Mouse (Mus musculus) macrophage (primary cell): Measurements from ENCODE around the gene Sf3a1. TPM values are rescaled to one million over a fixed set of nuclear protein-coding genes. Genes with fewer than 3 reads are reported as not detected.
"Not testable (repeated sequence)": the region's sequence is repeated elsewhere in the genome, so short reads cannot be mapped to it uniquely, and the experiment has no call there.

ENCODE experiments used
- H3K27ac ChIP-seq: fragments of 350-480 bp; formaldehyde crosslinking; 2 replicates; pipeline ENCODE4 v1.9.0; 2021
- H3K36me3 ChIP-seq: fragments of 350-480 bp; formaldehyde crosslinking; 2 replicates; pipeline ENCODE4 v1.9.0; 2021; ENCODE audit errors: inconsistent target
- H3K4me3 ChIP-seq: fragments of 350-480 bp; formaldehyde crosslinking; 2 replicates; pipeline ENCODE4 v1.9.0; 2021; ENCODE audit errors: inconsistent target
- H3K79me2 ChIP-seq: fragments of 350-480 bp; formaldehyde crosslinking; 2 replicates; pipeline ENCODE4 v1.9.0; 2021; ENCODE audit errors: inconsistent target
- WGBS: methylation state at CpG from one replicate; pipeline ENCODE4 v1.1.7; 2026; ENCODE audit warnings: inconsistent platforms; ENCODE audit not compliant: missing documents; 5-methylcytosine and 5-hydroxymethylcytosine counted together
- polyA plus RNA-seq: library from polyadenylated mRNA; stranded (reverse); fragments of 250-400 nt; gene quantifications from 3 replicates; pipeline ENCODE4 v1.2.4, GENCODE M21; 2018; ENCODE audit warnings: inconsistent platforms

Sf3a1 gene
- polyA plus RNA-seq, 1 experiment from 2014 or later: 29.8 TPM

GRCm38 (mm10) chr11:4148536-4149156, 11.5 kb upstream of the Sf3a1 start:
- H3K36me3 ChIP-seq: no peaks in the 10 kb centered on the region
- H3K79me2 ChIP-seq: no peaks in the 10 kb centered on the region
- 90% methylated on average over 9 of the region's 9 CpGs for WGBS
- no peak overlapping the region for H3K27ac ChIP-seq
- H3K4me3 ChIP-seq: no peak overlapping the region

- no peaks in the 10 kb centered on the region for H3K36me3 ChIP-seq
- H3K27ac ChIP-seq: no peak overlapping the region
- H3K79me2 ChIP-seq: no peaks in the 10 kb centered on the region
- no peak overlapping the region for H3K4me3 ChIP-seq
- 93% methylated on average over 5 of the region's 6 CpGs for WGBS
Observed at GRCm38 (mm10) chr11:4149886-4150285, 10.3 kb upstream of the Sf3a1 start.

GRCm38 (mm10) chr11:4153694-4154093, 6.5 kb upstream of the Sf3a1 start:
- no peaks in the 10 kb centered on the region for H3K79me2 ChIP-seq
- no peaks in the 10 kb centered on the region for H3K36me3 ChIP-seq
- H3K4me3 ChIP-seq: no peak overlapping the region
- no peak overlapping the region for H3K27ac ChIP-seq
- WGBS: 87% methylated on average over 7 of the region's 7 CpGs

DNA sequence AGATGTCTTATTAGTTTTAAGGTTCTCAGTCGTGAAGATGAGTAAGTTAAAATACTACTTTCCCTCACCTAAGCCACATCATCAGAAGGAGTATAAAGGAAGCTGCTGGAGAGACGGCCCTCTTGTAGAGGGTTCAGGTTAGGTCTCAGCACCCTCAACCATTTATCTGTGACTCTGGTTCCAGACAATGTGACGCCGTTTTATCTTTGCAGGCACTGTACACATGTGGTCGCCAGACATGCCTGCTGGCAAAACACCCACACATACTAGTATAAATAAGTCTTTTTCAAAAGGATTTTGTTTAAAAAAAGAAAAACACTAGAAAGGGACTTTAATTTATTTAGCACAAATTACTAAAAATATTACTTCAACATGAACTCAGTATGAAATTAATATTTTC, 4.5 kb upstream of the Sf3a1 start:
- 95% methylated on average over 5 of the region's 5 CpGs for WGBS
- H3K79me2 ChIP-seq: peaks cover 1% of the 10 kb centered on the region
- no peak overlapping the region for H3K27ac ChIP-seq
- no peak overlapping the region for H3K4me3 ChIP-seq
- H3K36me3 ChIP-seq: no peaks in the 10 kb centered on the region

DNA sequence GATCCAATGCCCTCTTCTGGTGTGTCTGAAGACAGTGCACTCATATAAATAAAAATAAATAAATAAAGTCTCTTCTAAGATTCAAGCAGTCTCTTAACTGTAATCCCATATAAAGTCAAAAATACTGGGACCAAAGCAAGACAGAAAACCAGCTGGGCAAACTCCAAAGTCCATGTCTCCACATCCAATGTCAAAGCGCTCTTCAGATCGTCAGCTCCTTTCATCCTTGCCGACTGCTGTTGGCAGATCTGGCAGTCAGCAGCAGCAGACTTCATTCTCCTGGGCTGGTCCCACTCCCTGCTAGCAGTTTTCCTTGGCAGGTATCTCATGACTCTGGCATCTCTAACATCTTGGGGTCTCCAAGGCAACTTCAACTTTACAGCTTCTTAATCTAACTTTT, 1.5 kb upstream of the Sf3a1 start:
- no peak overlapping the region for H3K4me3 ChIP-seq
- no peak overlapping the region for H3K27ac ChIP-seq
- H3K36me3 ChIP-seq: peaks cover 11% of the 10 kb centered on the region; the same call in 1 of the 2 replicates
- H3K79me2 ChIP-seq: peaks cover 31% of the 10 kb centered on the region
- WGBS: 96% methylated on average over 3 of the region's 3 CpGs

DNA sequence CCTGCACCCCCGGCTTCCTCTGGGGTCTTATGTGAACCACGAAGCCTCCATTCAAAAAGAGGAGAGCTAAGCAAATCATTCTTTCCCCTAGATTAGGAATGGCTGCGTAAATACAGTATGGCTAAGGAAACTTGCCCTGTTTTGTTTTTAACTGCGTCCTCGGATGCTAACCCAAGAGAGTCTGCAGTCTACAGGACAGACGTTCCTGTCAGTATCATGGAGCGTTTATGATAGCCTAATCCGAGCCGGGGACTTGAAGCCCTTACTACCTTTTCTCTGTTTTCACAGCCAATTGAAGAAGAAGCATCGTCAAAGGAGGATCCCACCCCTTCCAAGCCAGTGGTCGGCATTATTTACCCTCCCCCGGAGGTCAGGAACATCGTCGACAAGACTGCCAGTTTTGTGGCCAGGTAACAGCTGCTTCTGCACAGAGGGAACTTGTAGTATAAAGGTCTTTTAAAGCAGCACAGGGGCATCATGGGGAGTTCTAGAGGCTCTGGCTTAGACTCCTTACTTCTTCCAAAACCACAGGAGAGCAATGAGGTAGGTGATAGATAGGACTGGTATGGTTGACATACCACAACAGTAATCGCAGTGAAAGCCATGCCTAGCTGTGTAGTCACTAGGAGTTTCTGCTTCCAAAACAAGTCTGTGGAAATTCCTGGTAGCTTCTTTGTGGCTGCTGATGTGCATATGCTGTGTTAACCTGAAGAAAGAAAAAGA, 769 bp downstream of the Sf3a1 start:
- H3K27ac ChIP-seq: peak overlapping the region; percentile 33
- H3K36me3 ChIP-seq: peaks cover 32% of the 10 kb centered on the region; the same call in 1 of the 2 replicates
- peaks cover 53% of the 10 kb centered on the region for H3K79me2 ChIP-seq
- H3K4me3 ChIP-seq: peak overlapping the region; percentile 75
- WGBS: 7% methylated on average over 15 of the region's 15 CpGs

- Histone ChIP-seq H3K79me2 (peaks cover 53% of the 10 kb centered on the region), H3K27ac (no peak overlapping the region), H3K36me3 (peaks cover 63% of the 10 kb centered on the region), H3K4me3 (no peak overlapping the region)
- 100% methylated on average over 2 of the region's 2 CpGs for WGBS
Observed at GRCm38 (mm10) chr11:4164701-4165100, 4.6 kb downstream of the Sf3a1 start.

GRCm38 (mm10) chr11:4166467-4167090, 6.4 kb downstream of the Sf3a1 start:
- H3K36me3 ChIP-seq: peaks cover 82% of the 10 kb centered on the region
- no peak overlapping the region for H3K4me3 ChIP-seq
- peaks cover 42% of the 10 kb centered on the region for H3K79me2 ChIP-seq
- no peak overlapping the region for H3K27ac ChIP-seq
- WGBS: 94% methylated on average over 7 of the region's 7 CpGs

DNA sequence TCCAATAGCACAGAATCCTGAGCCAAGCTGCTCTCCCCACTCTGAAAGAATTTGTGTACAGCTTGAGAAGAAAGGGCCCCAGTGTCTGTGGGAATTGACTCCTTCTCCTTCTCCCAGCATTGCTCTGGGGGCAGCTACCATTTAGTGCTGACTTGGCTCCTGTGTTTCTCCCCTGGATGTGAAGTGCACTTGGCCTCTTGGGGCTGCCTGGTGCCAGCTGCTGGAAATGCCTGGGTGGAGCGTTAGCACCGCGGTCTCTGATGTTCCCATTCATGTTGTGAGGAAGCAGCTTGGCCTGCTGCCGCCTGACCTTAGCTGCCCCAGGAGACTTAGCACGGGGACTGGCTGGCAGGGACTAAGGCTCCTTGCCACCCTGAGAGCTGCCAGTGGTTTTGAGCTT, 14.4 kb downstream of the Sf3a1 start:
- Histone ChIP-seq H3K36me3 (peaks cover 98% of the 10 kb centered on the region), H3K27ac (no peak overlapping the region), H3K79me2 (no peaks in the 10 kb centered on the region), H3K4me3 (no peak overlapping the region)
- 91% methylated on average over 5 of the region's 5 CpGs for WGBS

- no peaks in the 10 kb centered on the region for H3K79me2 ChIP-seq
- no peak overlapping the region for H3K4me3 ChIP-seq
- peaks cover 91% of the 10 kb centered on the region for H3K36me3 ChIP-seq
- H3K27ac ChIP-seq: no peak overlapping the region
- 98% methylated on average over 4 of the region's 4 CpGs for WGBS
Observed at GRCm38 (mm10) chr11:4177716-4178115, 17.6 kb downstream of the Sf3a1 start.

GRCm38 (mm10) chr11:4182061-4182460, 21.9 kb downstream of the Sf3a1 start:
- 100% methylated on average over 1 of the region's 1 CpGs for WGBS

GRCm38 (mm10) chr11:4183511-4183910, 23.4 kb downstream of the Sf3a1 start:
- Histone ChIP-seq H3K79me2 (peaks cover 16% of the 10 kb centered on the region; the same call in 1 of the 2 replicates), H3K27ac (no peak overlapping the region), H3K36me3 (peaks cover 34% of the 10 kb centered on the region), H3K4me3 (no peak overlapping the region)

More at GRCm38 (mm10) chr11:4182061-4182460, 21.9 kb downstream of the Sf3a1 start:
- Histone ChIP-seq H3K79me2 (peaks cover 1% of the 10 kb centered on the region; the same call in 1 of the 2 replicates), H3K4me3 (no peak overlapping the region), H3K27ac (no peak overlapping the region), H3K36me3 (peaks cover 48% of the 10 kb centered on the region)

GRCm38 (mm10) chr11:4184251-4184952, 24.3 kb downstream of the Sf3a1 start:
- Histone ChIP-seq H3K79me2 (peaks cover 24% of the 10 kb centered on the region; the same call in 1 of the 2 replicates), H3K4me3 (no peak overlapping the region), H3K36me3 (peaks cover 25% of the 10 kb centered on the region), H3K27ac (no peak overlapping the region)
- WGBS: 71% methylated on average over 4 of the region's 4 CpGs

- Histone ChIP-seq H3K36me3 (peaks cover 14% of the 10 kb centered on the region), H3K79me2 (peaks cover 29% of the 10 kb centered on the region; the same call in 1 of the 2 replicates)
- H3K27ac ChIP-seq, H3K4me3 ChIP-seq: not testable (repeated sequence)
- 96% methylated on average over 2 of the region's 6 CpGs for WGBS
Observed at GRCm38 (mm10) chr11:4185480-4185879, 25.3 kb downstream of the Sf3a1 start.
